Mouse (Mus musculus) c-Kit-positive CD71-negative TER-119-negative erythroid progenitor cells, embryonic 14.5 days (primary cell): Measurements from ENCODE around the gene C1ra.
"Not testable (repeated sequence)": the region's sequence is repeated elsewhere in the genome, so short reads cannot be mapped to it uniquely, and the experiment has no call there.

Experiments
- DNase-seq: peaks from one replicate; pipeline ENCODE4 v3.0.0-alpha.2; 2013; ENCODE audit warnings: low read depth

C1ra gene

DNA sequence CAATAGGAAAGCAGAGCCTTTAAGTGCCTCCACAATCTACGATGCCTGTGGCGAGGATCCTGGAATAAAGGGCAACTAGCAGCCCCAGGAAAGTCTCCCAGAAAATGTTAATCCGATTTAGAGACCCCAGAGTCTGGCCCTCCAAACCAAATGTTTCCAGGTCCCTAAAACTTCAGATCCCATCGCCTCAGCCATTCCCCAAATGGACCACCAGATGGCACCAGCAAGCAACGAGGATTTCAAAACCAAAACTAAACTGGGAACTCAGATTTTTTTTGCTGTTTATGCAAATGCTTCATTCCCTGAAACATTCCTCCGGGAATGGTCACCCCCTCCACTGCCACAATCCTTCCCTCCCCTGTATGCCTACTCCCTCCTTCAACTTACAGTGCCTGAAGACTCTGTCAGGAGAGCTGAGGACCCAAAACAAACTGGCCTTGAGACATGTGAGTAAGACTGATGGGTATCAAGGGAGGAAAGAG lies at the start of gene C1ra:
TSS of gene C1ra (plus strand) at position 51 of the 482 bp plus-strand sequence.
- peak; percentile 26 for DNase-seq

GRCm38 (mm10) chr6:124463881-124464291 lies 48.3 kb upstream of the C1ra start:
- DNase-seq, result no peak

DNA sequence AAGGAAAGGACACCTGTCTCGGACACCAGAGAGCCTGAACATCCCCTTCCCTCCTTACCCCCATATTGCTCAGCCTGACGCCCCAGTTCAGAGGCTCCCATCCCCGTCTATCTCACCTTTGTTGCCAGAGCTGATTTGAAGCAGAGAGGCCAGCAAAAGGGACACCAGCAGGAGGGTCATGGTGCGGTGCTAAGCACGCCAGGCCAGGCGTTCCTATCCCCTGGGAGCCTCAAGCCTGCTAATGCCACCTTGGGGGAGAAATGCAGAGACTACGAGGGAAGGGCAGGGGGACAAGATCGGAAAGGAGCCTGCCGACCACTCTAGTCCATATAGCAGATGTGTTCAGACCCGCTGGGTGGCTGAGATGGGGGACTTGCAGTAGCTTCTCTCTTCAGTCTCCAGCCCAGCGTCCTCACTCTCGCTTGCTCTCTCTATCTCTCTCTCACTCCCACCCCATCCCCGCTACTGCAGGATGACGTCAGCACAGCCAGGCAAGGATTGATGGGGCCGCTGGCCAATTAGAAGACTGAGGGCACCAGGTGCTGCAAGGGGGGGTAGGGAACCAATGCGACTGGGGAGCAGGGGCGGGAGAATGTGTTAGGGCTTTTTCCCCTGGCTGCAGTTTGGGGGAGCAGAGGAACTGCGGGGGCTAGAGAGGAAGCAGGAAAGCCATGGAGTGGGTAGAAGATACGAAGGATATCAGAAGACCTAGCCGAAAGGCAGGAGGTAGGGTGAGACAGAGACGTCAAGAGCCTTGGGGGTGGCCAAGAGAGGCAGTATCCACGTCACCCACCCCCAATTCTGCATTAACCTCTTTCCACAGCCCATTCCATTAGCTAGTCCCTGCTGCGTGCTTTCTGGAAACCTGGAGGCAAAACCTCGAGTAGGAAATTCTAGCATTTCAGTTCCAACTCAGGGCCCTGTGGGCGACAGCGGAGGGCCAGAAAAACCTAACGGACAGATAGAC lies 47.6 kb upstream of the C1ra start, which contains the start of gene Clstn3:
TSS of gene Clstn3 (minus strand) at position 490 of the 967 bp plus-strand sequence.
- DNase-seq, result peak; percentile 64

DNA sequence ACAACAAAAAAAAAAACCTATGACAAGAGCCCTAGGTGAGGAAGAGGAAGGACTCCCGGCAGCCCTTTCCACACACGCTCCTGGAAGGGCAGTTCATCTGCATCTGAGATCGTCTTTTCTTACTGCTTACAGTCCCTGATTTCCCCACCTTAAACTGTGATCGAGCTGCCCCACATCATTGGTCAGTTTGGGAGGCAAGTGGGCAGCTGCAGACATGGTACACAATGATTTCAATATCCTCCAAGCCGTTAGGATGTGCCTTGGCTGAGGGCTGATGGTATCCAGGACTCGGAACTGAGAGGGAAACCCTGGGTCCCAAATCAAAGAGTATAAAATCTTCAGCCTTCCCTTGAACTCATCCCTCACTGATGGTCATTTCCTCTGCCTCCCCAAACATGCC lies 46.9 kb upstream of the C1ra start:
- DNase-seq, result no peak

DNA sequence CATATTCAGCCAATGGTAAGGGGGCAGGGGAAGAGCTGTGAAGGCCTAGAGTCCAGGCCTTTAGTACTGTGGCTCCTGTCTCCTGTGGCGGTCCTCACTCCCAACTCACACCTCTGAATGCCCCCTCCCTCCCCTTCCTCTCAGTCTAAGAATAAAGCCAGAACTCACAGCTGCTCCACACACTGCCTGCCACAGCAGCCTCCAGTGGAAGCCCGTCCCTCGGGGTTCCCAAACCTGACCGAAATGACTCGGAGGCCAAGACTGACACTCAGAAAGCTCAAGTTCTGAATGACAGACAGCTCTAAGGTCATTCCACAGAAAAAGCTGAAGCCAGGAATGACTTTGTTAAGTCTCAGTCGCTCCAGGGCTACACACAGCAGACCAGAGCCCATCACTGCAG lies 46.5 kb upstream of the C1ra start:
- DNase-seq, result no peak

GRCm38 (mm10) chr6:124471121-124471520 lies 41.1 kb upstream of the C1ra start:
- DNase-seq, result no peak

DNA sequence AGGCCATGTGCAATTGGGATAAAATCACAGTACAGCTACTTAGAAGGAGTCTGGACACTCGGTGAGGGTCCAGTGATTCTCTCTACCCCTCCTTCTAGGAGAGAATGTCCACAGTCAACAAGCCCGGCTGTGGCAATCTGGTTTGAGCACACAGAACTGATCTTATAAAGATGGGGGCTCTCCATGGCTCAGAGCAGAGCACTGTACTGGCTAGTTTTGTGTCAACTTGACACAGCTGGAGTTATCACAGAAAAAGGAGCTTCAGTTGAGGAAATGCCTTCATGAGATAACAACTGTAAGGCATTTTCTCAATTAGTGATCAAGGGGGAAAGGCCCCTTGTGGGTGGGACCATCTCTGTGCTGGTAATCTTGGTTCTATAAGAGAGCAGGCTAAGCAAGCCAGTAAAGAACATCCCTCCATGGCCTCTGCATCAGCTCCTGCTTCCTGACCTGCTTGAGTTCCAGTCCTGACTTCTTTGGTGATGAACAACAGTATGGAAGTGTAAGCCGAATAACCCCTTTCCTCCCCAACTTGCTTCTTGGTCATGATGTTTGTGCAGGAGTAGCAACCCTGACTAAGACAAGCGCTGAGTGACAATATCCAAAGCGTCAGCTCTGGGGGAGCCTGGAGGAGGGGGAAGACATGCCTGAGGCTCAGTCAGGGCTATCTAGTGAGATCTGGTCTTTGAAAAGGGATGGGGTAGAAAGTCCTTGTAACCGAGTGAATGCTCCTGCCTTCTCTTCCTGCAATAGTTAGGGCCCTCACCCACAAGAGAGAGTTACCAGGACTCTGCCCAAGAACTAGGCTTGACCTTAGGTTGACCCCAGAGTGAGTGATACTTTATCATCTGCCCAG lies 40.2 kb upstream of the C1ra start:
- not testable (repeated sequence) for DNase-seq

DNA sequence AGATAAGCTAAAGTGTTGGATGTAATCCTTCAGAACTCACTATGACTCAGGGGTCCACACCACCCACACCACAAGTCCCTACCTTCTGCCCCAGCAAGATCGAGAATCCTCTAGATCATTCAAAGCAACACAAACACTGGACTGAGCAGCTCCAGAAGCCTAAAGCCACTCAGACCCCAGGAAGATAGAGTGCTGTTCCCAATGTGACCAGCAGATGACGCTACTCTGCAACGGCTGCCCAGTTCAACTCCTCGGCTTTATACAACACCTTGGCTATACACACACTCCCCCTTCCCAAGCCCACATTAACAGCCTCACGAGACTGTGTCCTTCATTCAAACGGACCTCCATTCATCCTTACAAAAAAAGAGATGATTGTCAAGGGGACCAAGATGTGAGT lies 39.4 kb upstream of the C1ra start:
- peak; percentile 46 for DNase-seq

DNA sequence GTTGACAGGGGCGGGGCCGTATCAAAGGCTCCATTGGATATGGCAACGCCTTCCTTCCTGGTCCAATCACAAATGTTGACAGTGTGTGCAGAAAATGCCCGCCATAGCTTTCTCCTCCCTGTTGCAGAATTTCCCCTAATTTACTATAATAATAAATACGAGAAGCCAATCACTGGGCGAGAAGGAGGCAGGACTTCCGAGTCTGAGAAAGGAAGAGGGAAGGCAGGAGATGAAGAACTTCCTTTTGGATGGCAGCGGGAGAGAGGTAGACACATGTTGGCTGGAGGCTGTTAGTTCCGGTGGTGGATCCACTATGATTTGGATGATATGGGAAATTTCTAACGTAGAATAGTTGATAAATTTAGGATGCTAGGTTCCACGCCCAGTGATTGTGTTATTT lies 37.6 kb upstream of the C1ra start:
- DNase-seq, result no peak

- not testable (repeated sequence) for DNase-seq
These were observed 36.7 kb upstream of the C1ra start for GRCm38 (mm10) chr6:124475335-124476075.

- no peak for DNase-seq
These were observed 36.0 kb upstream of the C1ra start for GRCm38 (mm10) chr6:124476216-124476615.

DNA sequence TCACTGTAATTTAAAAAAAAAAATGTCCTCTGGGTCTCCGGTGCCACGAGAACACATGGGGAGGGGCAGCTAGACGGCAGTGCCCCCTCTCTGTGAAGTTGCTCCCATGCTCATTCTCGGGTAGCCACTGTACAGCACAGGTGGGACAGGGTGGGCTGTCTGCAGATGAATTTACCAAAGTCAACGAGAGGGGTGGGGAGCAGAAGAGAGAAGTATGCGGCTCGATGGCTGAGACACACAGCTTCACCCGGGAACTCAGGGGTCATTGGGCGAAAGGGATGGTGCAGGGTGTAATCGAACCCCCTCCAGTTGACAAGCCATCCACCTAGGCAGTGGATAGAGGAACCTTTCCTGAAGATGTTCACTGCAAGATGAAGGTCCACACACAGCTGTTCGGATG lies 35.4 kb upstream of the C1ra start:
- DNase-seq, result no peak

GRCm38 (mm10) chr6:124477221-124477655 lies 35.0 kb upstream of the C1ra start:
- no peak for DNase-seq

GRCm38 (mm10) chr6:124477922-124478651 lies 34.1 kb upstream of the C1ra start:
- DNase-seq, result peak; percentile 42

- DNase-seq, result no peak
These were observed 33.2 kb upstream of the C1ra start for GRCm38 (mm10) chr6:124478874-124479572.

DNA sequence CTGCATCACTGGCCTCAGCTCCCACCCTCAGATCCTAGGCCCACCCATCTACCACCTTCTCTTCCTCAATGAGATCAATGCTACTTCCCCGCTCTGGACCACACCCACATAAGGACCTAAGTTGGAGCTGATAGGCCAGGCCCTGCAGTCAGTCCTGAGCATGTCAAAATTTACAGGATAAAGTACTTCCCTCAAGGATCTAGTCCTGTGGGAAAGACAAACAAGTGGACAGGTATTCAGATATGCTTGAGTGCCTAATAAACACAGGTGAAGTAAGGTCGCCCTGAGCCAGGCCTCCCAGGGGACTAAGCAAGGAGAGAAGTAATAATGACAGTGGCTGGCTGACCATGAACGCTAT lies 32.7 kb upstream of the C1ra start:
- DNase-seq, result no peak

DNA sequence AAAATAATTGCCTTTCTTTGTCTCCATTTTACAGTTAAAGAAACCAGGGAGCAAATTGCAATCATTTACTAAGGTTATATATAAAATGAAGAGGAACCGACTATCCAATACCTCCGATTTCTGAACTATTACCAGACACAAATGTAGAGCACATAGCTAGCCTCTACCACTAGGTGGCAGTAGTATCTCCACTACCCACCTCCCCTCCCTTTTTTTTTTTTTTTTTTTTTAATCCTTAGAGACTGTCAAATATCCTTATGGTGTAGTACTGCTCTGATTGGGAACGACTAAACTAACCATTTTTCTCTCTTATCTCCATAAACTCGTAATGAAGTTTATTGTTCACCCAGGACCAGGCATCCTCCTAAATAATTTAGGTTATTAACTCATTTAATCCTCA lies 31.9 kb upstream of the C1ra start:
- no peak for DNase-seq

DNA sequence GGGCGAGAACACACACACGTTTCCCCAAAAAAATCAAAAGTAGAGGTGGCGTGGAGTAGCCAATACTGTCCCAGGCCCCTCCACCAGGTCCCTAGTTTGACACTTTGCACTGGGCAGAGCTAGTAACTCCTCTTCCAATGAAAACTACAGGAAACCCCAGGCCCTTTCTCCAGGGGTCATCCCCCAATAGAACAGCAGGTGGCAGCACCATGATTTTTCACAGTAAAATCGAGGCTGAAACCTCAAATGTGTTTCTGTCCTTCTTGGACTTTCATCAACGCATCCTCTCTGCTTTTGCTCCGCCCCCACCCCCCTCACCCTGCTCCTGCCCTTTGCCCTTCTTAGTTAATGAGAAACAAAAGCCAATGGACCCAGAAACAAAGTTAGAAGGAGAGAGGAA lies 30.6 kb upstream of the C1ra start:
- DNase-seq, result peak; percentile 50

GRCm38 (mm10) chr6:124483831-124484230 lies 28.4 kb upstream of the C1ra start:
- DNase-seq, result not testable (repeated sequence)

GRCm38 (mm10) chr6:124484851-124485250 lies 27.4 kb upstream of the C1ra start:
- no peak for DNase-seq
